ENCODE assay signal across 23 mouse cellular contexts in the genomic region with DNA sequence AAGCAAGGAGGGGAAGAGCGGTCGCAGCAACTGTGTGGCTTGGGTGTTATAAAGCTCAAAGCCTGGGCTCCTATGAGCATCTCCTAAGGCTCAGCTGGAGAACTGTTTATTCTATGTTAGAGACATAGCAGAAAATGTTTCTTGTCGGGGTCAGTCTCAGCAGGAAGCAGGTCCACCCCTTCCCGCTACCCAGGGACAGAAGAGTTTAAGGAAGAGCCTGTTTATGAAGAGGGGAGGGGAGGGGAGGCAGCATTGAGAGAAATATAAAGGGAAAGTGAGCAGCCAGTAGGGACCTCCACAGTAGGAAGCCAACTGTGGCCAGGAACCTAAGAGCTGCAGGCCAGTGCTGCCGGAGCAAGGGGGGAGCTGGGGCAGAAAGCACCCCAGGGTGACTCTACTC. TPM values are rescaled to one million over a fixed set of nuclear protein-coding genes. Genes with fewer than 3 reads are reported as not detected.
DNase-seq lines count a peak whose midpoint lies in the region; ATAC-seq and TF ChIP-seq lines count a peak whose summit lies in the region.
"Had no signal": no experiment of that assay in that cellular context is flagged by ENCODE, and none has a peak within 500 bp of the region (broad histone marks: within the 10 kb centered on the region; RNA-seq: fewer than 3 reads in every experiment).

No protein-coding gene starts in this region.

- no peaks in the 10 kb centered on the region for H3K36me3 ChIP-seq in liver, adult 2 months (ENCODE audit: control insufficient read depth, insufficient read depth, low read length)
- H3K36me3 ChIP-seq in liver, embryonic 12.5 days, result no peaks in the 10 kb centered on the region
- H3K36me3 ChIP-seq in intestine, postnatal 0 days (ENCODE audit: control insufficient read depth, insufficient read depth), result no peaks in the 10 kb centered on the region
- no peaks in the 10 kb centered on the region for H3K36me3 ChIP-seq in embryonic facial prominence, embryonic 10.5 days (replicated peaks)
- H3K36me3 ChIP-seq: embryonic facial prominence, embryonic 12.5 days; hindbrain, embryonic 13.5 days; limb, embryonic 10.5 days; liver, embryonic 13.5 days; midbrain, embryonic 13.5 days had no signal

- no peak overlapping the region for H3K4me2 ChIP-seq in liver, embryonic 12.5 days
- no peak overlapping the region for H3K4me2 ChIP-seq in intestine, postnatal 0 days (replicated peaks; ENCODE audit: low read depth)
- H3K4me2 ChIP-seq: embryonic facial prominence, embryonic 12.5 days; heart, embryonic 11.5 days; hindbrain, embryonic 13.5 days; liver, embryonic 13.5 days; midbrain, embryonic 13.5 days had no signal

- no peak for ATAC-seq in liver, embryonic 12.5 days
- no peak for ATAC-seq in intestine, postnatal 0 days
- ATAC-seq: forebrain, embryonic 16.5 days; midbrain, embryonic 13.5 days had no signal

- no peak for DNase-seq in liver, adult 2 months (ENCODE audit: extremely low read depth, low read depth, low spot score)
- DNase-seq in lung, postnatal 25 days (ENCODE audit: low spot score), result peak; percentile 72
- DNase-seq in embryonic facial prominence, embryonic 10.5 days (ENCODE audit: low spot score), result no peak
- no peak for DNase-seq in right cerebral cortex, adult 2 months (ENCODE audit: low spot score in 2 of 2)
- no peak for DNase-seq in heart, adult 11 months
- DNase-seq: B cell, adult 2 months; cerebellum, adult 9-11 months; kidney, adult 11 months; kidney, postnatal 10 days; liver, embryonic 13.5 days; spleen, adult 18-20 months; thymus, adult 2 months had no signal

- no peaks in the 10 kb centered on the region for H3K27me3 ChIP-seq in liver, adult 2 months (ENCODE audit: control insufficient read depth, insufficient read depth, low read length)
- H3K27me3 ChIP-seq in liver, embryonic 12.5 days (replicated peaks), result no peaks in the 10 kb centered on the region
- no peaks in the 10 kb centered on the region for H3K27me3 ChIP-seq in intestine, postnatal 0 days (replicated peaks; ENCODE audit: control insufficient read depth, insufficient read depth, low read length)
- no peaks in the 10 kb centered on the region for H3K27me3 ChIP-seq in embryonic facial prominence, embryonic 10.5 days (replicated peaks; ENCODE audit: low read depth, poor library complexity, severe bottlenecking)
- H3K27me3 ChIP-seq: embryonic facial prominence, embryonic 12.5 days; hindbrain, embryonic 13.5 days; liver, embryonic 13.5 days; midbrain, embryonic 13.5 days had no signal

- H3K9ac ChIP-seq in liver, adult 2 months (ENCODE audit: low read depth, low read length), result no peak overlapping the region
- H3K9ac ChIP-seq in liver, embryonic 12.5 days, result no peak overlapping the region
- no peak overlapping the region for H3K9ac ChIP-seq in intestine, postnatal 0 days (ENCODE audit: low read depth, low read length)
- H3K9ac ChIP-seq: embryonic facial prominence, embryonic 12.5 days; hindbrain, embryonic 13.5 days; liver, embryonic 13.5 days; midbrain, embryonic 13.5 days had no signal

- H3K27ac ChIP-seq in liver, adult 2 months (replicated peaks; ENCODE audit: insufficient read depth, low read depth, low read length), result 0 out of 2 replicates have a peak overlapping the region, but pooled peaks have one; percentile 16
- no peak overlapping the region for H3K27ac ChIP-seq in liver, embryonic 12.5 days
- H3K27ac ChIP-seq in intestine, postnatal 0 days (ENCODE audit: low read depth, low read length), result peak overlapping the region; percentile 24; the same call in 1 of the 2 replicates
- no peak overlapping the region for H3K27ac ChIP-seq in embryonic facial prominence, embryonic 10.5 days (replicated peaks)
- H3K27ac ChIP-seq: embryonic facial prominence, embryonic 12.5 days; hindbrain, embryonic 13.5 days; limb, embryonic 10.5 days; liver, embryonic 13.5 days; midbrain, embryonic 13.5 days had no signal

- WGBS in liver, adult 2 months, result 71% methylated on average over 5 of the region's 5 CpGs
- WGBS in liver, embryonic 12.5 days (ENCODE audit: insufficient replicate concordance), result 42% methylated on average over 5 of the region's 5 CpGs
- 43% methylated on average over 5 of the region's 5 CpGs for WGBS in intestine, postnatal 0 days
- WGBS in embryonic facial prominence, embryonic 10.5 days, result 47% methylated on average over 5 of the region's 5 CpGs

- no peak for TF ChIP-seq CTCF in liver, adult 2 months (IDR thresholded peaks at IDR 0.05; ENCODE audit: low read depth, low read length)
- no peak for TF ChIP-seq CTCF in intestine, postnatal 0 days (IDR thresholded peaks at IDR 0.05; ENCODE audit: low read depth)

- no peak overlapping the region for H3K4me3 ChIP-seq in liver, adult 2 months (ENCODE audit: insufficient read depth, low read depth, low read length)
- H3K4me3 ChIP-seq in liver, embryonic 12.5 days, result no peak overlapping the region
- H3K4me3 ChIP-seq in intestine, postnatal 0 days (ENCODE audit: low read depth, low read length), result no peak overlapping the region
- no peak overlapping the region for H3K4me3 ChIP-seq in embryonic facial prominence, embryonic 10.5 days
- H3K4me3 ChIP-seq: embryonic facial prominence, embryonic 12.5 days; erythroblast, embryonic 14.5 days; hindbrain, embryonic 13.5 days; limb, embryonic 10.5 days; liver, embryonic 13.5 days; midbrain, embryonic 13.5 days had no signal

- no peaks in the 10 kb centered on the region for H3K9me3 ChIP-seq in liver, embryonic 12.5 days (replicated peaks)
- no peaks in the 10 kb centered on the region for H3K9me3 ChIP-seq in intestine, postnatal 0 days (ENCODE audit: control insufficient read depth)
- no peaks in the 10 kb centered on the region for H3K9me3 ChIP-seq in embryonic facial prominence, embryonic 10.5 days
- H3K9me3 ChIP-seq: embryonic facial prominence, embryonic 12.5 days; hindbrain, embryonic 13.5 days; limb, embryonic 10.5 days; liver, embryonic 13.5 days; midbrain, embryonic 13.5 days had no signal

- peaks cover 8% of the 10 kb centered on the region for H3K4me1 ChIP-seq in liver, adult 2 months (ENCODE audit: control insufficient read depth, insufficient read depth, low read length)
- H3K4me1 ChIP-seq in liver, embryonic 12.5 days, result no peaks in the 10 kb centered on the region
- no peaks in the 10 kb centered on the region for H3K4me1 ChIP-seq in intestine, postnatal 0 days (replicated peaks; ENCODE audit: control insufficient read depth, insufficient read depth, low read length)
- peaks cover 3% of the 10 kb centered on the region; the same call in 1 of the 2 replicates for H3K4me1 ChIP-seq in embryonic facial prominence, embryonic 10.5 days
- H3K4me1 ChIP-seq: embryonic facial prominence, embryonic 12.5 days; hindbrain, embryonic 13.5 days; limb, embryonic 10.5 days; midbrain, embryonic 13.5 days had no signal

- no peaks in the 10 kb centered on the region for H3K79me2 ChIP-seq in liver, adult 2 months (ENCODE audit: control insufficient read depth, insufficient read depth, low read length)

- no peak for TF ChIP-seq POLR2A in liver, adult 2 months (IDR thresholded peaks at IDR 0.05; ENCODE audit: extremely low read depth, insufficient read depth, low read length)

RNA-seq across cellular contexts. Expression of a gene that starts 36.4 kb away (rescaled TPM):
- not detected in 2 replicates for total RNA-seq in liver, adult 2 months (2014; rRNA removed)
- polyA plus RNA-seq in liver, adult 2 months (2012; rRNA removed), result 0.16 TPM in 1 of 2 replicates, not detected in the other
- polyA plus RNA-seq in liver, embryonic 12.5 days (2016; fragmentation: Nextera tagmentation; extraction: Ambion mirVana), result 0.13 TPM in 1 of 2 replicates, not detected in the other
- polyA plus RNA-seq in intestine, postnatal 0 days (2015; fragmentation: Nextera tagmentation; extraction: Ambion mirVana), result 0.17 and 0.67 TPM in 2 replicates
- polyA plus RNA-seq in embryonic facial prominence, embryonic 10.5 days (2016; fragmentation: Nextera tagmentation; extraction: Ambion mirVana), result not detected in 2 replicates
- total RNA-seq: megakaryocyte, adult 5-6 weeks had no signal
- polyA plus RNA-seq: embryonic facial prominence, embryonic 12.5 days; erythroblast, embryonic 14.5 days; hindbrain, embryonic 13.5 days; limb, embryonic 10.5 days; liver, embryonic 13.5 days; midbrain, embryonic 13.5 days; neural tube, embryonic 14.5 days had no signal

RNA-seq across cellular contexts. Expression of a gene that starts 39.5 kb away (rescaled TPM):
- total RNA-seq in liver, adult 2 months (2014; rRNA removed), result 37.5 and 44.2 TPM in 2 replicates
- 27.9 and 43.0 TPM in 2 replicates for polyA plus RNA-seq in liver, adult 2 months (2012; rRNA removed)
- 7.3 and 7.5 TPM in 2 replicates for polyA plus RNA-seq in liver, embryonic 12.5 days (2016; fragmentation: Nextera tagmentation; extraction: Ambion mirVana)
- polyA plus RNA-seq in intestine, postnatal 0 days (2015; fragmentation: Nextera tagmentation; extraction: Ambion mirVana), result 64.3 and 76.1 TPM in 2 replicates
- 5.6 and 7.0 TPM in 2 replicates for polyA plus RNA-seq in embryonic facial prominence, embryonic 10.5 days (2016; fragmentation: Nextera tagmentation; extraction: Ambion mirVana)

RNA-seq across cellular contexts. Expression of a gene that starts 49.7 kb away (rescaled TPM):
- 2.2 and 3.2 TPM in 2 replicates for total RNA-seq in liver, adult 2 months (2014; rRNA removed)
- 2.4 and 2.7 TPM in 2 replicates for polyA plus RNA-seq in liver, adult 2 months (2012; rRNA removed)
- 0.30 and 0.83 TPM in 2 replicates for polyA plus RNA-seq in liver, embryonic 12.5 days (2016; fragmentation: Nextera tagmentation; extraction: Ambion mirVana)
- 6.5 and 8.0 TPM in 2 replicates for polyA plus RNA-seq in intestine, postnatal 0 days (2015; fragmentation: Nextera tagmentation; extraction: Ambion mirVana)
- not detected in 2 replicates for polyA plus RNA-seq in embryonic facial prominence, embryonic 10.5 days (2016; fragmentation: Nextera tagmentation; extraction: Ambion mirVana)
- polyA plus RNA-seq: erythroblast, embryonic 14.5 days; heart, embryonic 11.5 days had no signal

Comparison
In these comparisons a context has a peak if more than half of its experiments do, and no peak if none do; other contexts are left out.
1. H3K27ac ChIP-seq: peak in liver, adult 2 months (single experiment) and intestine, postnatal 0 days (single experiment); none in liver, embryonic 12.5 days (single experiment) and embryonic facial prominence, embryonic 10.5 days (single experiment).